Mouse (Mus musculus): ENCODE results near the gene Ilf2. TPM values are rescaled to one million over a fixed set of nuclear protein-coding genes. Genes with fewer than 3 reads are reported as not detected.

The Ilf2 gene
- polyA plus RNA-seq, 1 experiment, result 50.8 TPM

- no peak for TF ChIP-seq POLR2A (IDR thresholded peaks at IDR 0.05; ENCODE audit: control insufficient read depth, extremely low read depth, insufficient read depth, low read length, poor library complexity)
- TF ChIP-seq CTCF (IDR thresholded peaks at IDR 0.05; ENCODE audit: borderline replicate concordance, control insufficient read depth, extremely low read depth, insufficient read depth, low read length, poor library complexity), result no peak
- Histone ChIP-seq H3K4me1 (replicated peaks; ENCODE audit: control insufficient read depth, insufficient read depth, low read length) (no peaks in the 10 kb centered on the region), H3K4me3 (ENCODE audit: control insufficient read depth, insufficient read depth, low read length) (peak within 1 kb of the TSS; percentile 2; the same call in 1 of the 2 replicates), H3K27ac (ENCODE audit: control insufficient read depth, insufficient read depth, low read length) (no peak within 1 kb of the TSS), H3K36me3 (ENCODE audit: control insufficient read depth, insufficient read depth, low read length) (no peaks in the 10 kb centered on the region), H3K27me3 (ENCODE audit: control insufficient read depth, insufficient read depth, low read length) (no peaks in the 10 kb centered on the region)
- DNase-seq, result no peak
- WGBS, result 89% methylated on average over 10 of the region's 10 CpGs
Observed at GRCm38 (mm10) chr3:90537141-90537904, 61.4 kb downstream of the Ilf2 start, which contains the start of gene S100a16. TSS of gene S100a16 (plus strand) at chr3:90537254.

DNA sequence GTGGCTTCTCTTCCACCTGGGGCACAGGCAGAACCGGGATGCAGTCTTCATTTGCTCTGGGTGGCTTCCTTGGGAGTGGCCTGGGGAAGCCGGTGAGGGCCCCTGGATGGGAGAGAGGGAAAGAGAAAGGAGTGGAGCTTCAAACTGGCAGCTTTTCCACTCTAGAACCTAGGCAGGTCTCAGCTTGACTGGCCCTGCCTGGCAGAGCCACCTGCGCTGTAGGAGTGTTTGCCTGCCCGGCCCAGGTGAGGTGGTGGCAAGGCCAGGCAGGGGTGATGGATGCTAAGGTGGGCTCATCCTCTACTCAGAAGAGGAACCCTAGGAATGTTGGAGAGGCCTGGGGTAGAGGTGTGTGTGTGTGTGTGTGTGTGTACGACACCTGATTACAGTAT, 62.0 kb downstream of the Ilf2 start:
- Histone ChIP-seq H3K36me3 (ENCODE audit: control insufficient read depth, insufficient read depth, low read length) (no peaks in the 10 kb centered on the region), H3K27ac (ENCODE audit: control insufficient read depth, insufficient read depth, low read length) (no peak overlapping the region), H3K4me1 (replicated peaks; ENCODE audit: control insufficient read depth, insufficient read depth, low read length) (no peaks in the 10 kb centered on the region), H3K27me3 (ENCODE audit: control insufficient read depth, insufficient read depth, low read length) (no peaks in the 10 kb centered on the region), H3K4me3 (ENCODE audit: control insufficient read depth, insufficient read depth, low read length) (peak overlapping the region; percentile 2; the same call in 1 of the 2 replicates)
- no peak for TF ChIP-seq POLR2A (IDR thresholded peaks at IDR 0.05; ENCODE audit: control insufficient read depth, extremely low read depth, insufficient read depth, low read length, poor library complexity)
- no peak for TF ChIP-seq CTCF (IDR thresholded peaks at IDR 0.05; ENCODE audit: borderline replicate concordance, control insufficient read depth, extremely low read depth, insufficient read depth, low read length, poor library complexity)
- WGBS, result 88% methylated on average over 5 of the region's 5 CpGs
- no peak for DNase-seq

Other genes with a start within 250 kb of the Ilf2 start
- gene Jtb, start 244.5 kb upstream of the Ilf2 start, polyA plus RNA-seq (2012; rRNA removed), result 84.4 and 91.7 TPM in 2 replicates
- gene Creb3l4, start 232.6 kb upstream of the Ilf2 start, polyA plus RNA-seq (2012; rRNA removed), result 0.94 and 1.3 TPM in 2 replicates
- gene Slc39a1, start 228.0 kb upstream of the Ilf2 start, polyA plus RNA-seq (2012; rRNA removed), result 68.5 and 69.2 TPM in 2 replicates
- 151 and 161 TPM in 2 replicates for gene Crtc2, start 222.0 kb upstream of the Ilf2 start, polyA plus RNA-seq (2012; rRNA removed)
- gene Dennd4b, start 210.9 kb upstream of the Ilf2 start, polyA plus RNA-seq (2012; rRNA removed), result 163 and 182 TPM in 2 replicates
- gene Gatad2b, start 182.9 kb upstream of the Ilf2 start, polyA plus RNA-seq (2012; rRNA removed), result 69.8 and 77.6 TPM in 2 replicates
- gene Slc27a3, start 86.2 kb upstream of the Ilf2 start, polyA plus RNA-seq (2012; rRNA removed), result 15.0 and 21.2 TPM in 2 replicates
- 46.2 and 47.4 TPM in 2 replicates for gene Ints3, start 42.5 kb upstream of the Ilf2 start, polyA plus RNA-seq (2012; rRNA removed)
- 9.2 and 11.4 TPM in 2 replicates for gene Npr1, start 10.3 kb upstream of the Ilf2 start, polyA plus RNA-seq (2012; rRNA removed)
- gene Snapin, start 14.9 kb downstream of the Ilf2 start, polyA plus RNA-seq (2012; rRNA removed), result 20.8 and 27.8 TPM in 2 replicates
- 91.0 and 94.5 TPM in 2 replicates for gene Chtop, start 33.4 kb downstream of the Ilf2 start, polyA plus RNA-seq (2012; rRNA removed)
- gene S100a1, start 38.3 kb downstream of the Ilf2 start, polyA plus RNA-seq (2012; rRNA removed), result 54.7 and 122 TPM in 2 replicates
- gene S100a13, start 38.3 kb downstream of the Ilf2 start, polyA plus RNA-seq (2012; rRNA removed), result 59.1 and 83.0 TPM in 2 replicates
- gene S100a14, start 50.7 kb downstream of the Ilf2 start, polyA plus RNA-seq (2012; rRNA removed), result 8.7 and 11.3 TPM in 2 replicates
- 45.4 and 69.6 TPM in 2 replicates for gene S100a16, start 61.1 kb downstream of the Ilf2 start, polyA plus RNA-seq (2012; rRNA removed)
- gene S100a3, start 84.5 kb downstream of the Ilf2 start, polyA plus RNA-seq (2012; rRNA removed), result 7.4 and 14.0 TPM in 2 replicates
- not detected in 2 replicates for gene S100a2, start 114.1 kb downstream of the Ilf2 start, polyA plus RNA-seq (2012; rRNA removed)
- gene Gm42674, start 125.8 kb downstream of the Ilf2 start, polyA plus RNA-seq (2012; rRNA removed), result not detected in 2 replicates
- 31.0 and 51.8 TPM in 2 replicates for gene S100a4, start 127.6 kb downstream of the Ilf2 start, polyA plus RNA-seq (2012; rRNA removed)
- not detected in 2 replicates for gene S100a5, start 132.4 kb downstream of the Ilf2 start, polyA plus RNA-seq (2012; rRNA removed)
- gene S100a6, start 136.8 kb downstream of the Ilf2 start, polyA plus RNA-seq (2012; rRNA removed), result 62.7 and 96.8 TPM in 2 replicates
- gene S100a7a, start 177.9 kb downstream of the Ilf2 start, polyA plus RNA-seq (2012; rRNA removed), result 0.32 and 0.42 TPM in 2 replicates
- 13.3 and 13.8 TPM in 2 replicates for gene S100a8, start 192.9 kb downstream of the Ilf2 start, polyA plus RNA-seq (2012; rRNA removed)
- 13.6 and 14.4 TPM in 2 replicates for gene S100a9, start 219.6 kb downstream of the Ilf2 start, polyA plus RNA-seq (2012; rRNA removed)